Mouse (Mus musculus): Measurements from ENCODE around the gene Adam8.

DNA sequence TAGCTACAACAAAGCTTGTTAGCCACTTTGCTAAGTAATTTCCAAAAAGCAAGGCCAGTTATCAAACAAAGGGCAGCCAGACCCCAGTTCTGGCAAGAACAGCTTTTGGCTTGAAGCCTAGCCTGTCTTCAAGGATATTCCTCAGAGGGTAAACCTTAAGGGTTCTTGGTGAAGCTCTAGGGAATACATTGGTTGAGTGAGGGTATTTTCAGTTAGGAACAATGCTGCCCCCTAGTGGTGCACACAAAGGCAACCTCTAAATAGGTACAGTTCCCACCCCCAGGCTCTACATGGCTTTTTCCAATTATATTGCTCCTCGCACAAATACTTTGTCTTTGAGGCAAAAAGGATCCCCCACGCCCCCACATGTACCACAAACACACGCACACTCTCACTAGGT, 2.3 kb upstream of the Adam8 start:
- TF ChIP-seq POLR2A (IDR thresholded peaks at IDR 0.05; ENCODE audit: insufficient read depth, low read depth, low read length) (no peak), EP300 (IDR thresholded peaks at IDR 0.05; ENCODE audit: insufficient read depth, low read depth, low read length) (no peak), CTCF (IDR thresholded peaks at IDR 0.05) (peak; percentile 91)
